Mouse (Mus musculus): ENCODE data around the gene Polr3a. TPM values are rescaled to one million over a fixed set of nuclear protein-coding genes. Genes with fewer than 3 reads are reported as not detected.
A peak's percentile ranks its signal among the peaks of the same experiment; 100 is the strongest.
"Not testable (repeated sequence)": the region's sequence is repeated elsewhere in the genome, so short reads cannot be mapped to it uniquely, and the experiment has no call there.

Gene Polr3a
- polyA plus RNA-seq, 1 experiment from 2014 or later = 6.5 TPM

DNA sequence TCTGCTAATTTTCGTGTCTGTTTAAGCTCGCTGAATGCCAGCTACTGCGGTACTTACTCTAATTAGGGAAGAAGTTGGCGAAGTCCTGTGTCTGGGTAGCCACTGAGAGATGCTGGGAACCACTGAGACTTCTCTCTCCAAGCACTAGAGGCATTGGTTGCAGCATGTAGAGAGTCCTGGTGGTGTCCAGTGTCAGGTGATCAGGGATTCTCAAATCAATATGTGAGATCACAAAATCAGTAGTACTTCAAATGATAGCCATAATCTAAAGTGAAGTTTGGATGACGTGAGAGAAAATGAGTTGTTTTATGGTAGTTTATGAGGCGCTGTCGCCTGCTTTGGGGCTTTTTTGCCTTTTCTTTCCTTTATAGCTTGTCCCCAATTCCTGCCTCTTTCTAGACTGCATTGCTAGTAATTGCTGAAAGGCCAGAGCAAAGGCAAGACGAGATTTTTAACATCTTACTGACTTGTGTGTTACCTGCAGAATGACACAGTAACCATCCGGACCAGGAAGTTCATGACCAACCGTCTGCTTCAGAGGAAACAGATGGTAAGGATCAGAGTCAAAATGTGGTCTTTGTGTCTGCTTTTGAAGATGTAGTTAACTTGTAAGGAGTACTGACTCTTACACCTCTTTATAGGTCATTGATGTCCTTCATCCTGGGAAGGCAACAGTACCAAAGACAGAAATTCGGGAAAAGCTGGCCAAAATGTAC lies 4.6 kb upstream of the Polr3a start:
- peak overlapping the region; percentile 90 for H3K9ac ChIP-seq
- H3K4me3 ChIP-seq (replicated peaks) = peak overlapping the region; percentile 88
- H3K36me3 ChIP-seq (replicated peaks) = peaks cover 45% of the 10 kb centered on the region
- no peaks in the 10 kb centered on the region for H3K9me3 ChIP-seq (replicated peaks)
- peak overlapping the region; percentile 74 for H3K27ac ChIP-seq (replicated peaks)
- peak overlapping the region; percentile 79 for H3K4me2 ChIP-seq
- peaks cover 41% of the 10 kb centered on the region for H3K4me1 ChIP-seq (replicated peaks)
- H3K27me3 ChIP-seq = no peaks in the 10 kb centered on the region
- ATAC-seq (ENCODE audit: insufficient read depth) = no peak
- WGBS (ENCODE audit: insufficient replicate concordance) = under 1% methylated on average over 11 of the region's 11 CpGs

DNA sequence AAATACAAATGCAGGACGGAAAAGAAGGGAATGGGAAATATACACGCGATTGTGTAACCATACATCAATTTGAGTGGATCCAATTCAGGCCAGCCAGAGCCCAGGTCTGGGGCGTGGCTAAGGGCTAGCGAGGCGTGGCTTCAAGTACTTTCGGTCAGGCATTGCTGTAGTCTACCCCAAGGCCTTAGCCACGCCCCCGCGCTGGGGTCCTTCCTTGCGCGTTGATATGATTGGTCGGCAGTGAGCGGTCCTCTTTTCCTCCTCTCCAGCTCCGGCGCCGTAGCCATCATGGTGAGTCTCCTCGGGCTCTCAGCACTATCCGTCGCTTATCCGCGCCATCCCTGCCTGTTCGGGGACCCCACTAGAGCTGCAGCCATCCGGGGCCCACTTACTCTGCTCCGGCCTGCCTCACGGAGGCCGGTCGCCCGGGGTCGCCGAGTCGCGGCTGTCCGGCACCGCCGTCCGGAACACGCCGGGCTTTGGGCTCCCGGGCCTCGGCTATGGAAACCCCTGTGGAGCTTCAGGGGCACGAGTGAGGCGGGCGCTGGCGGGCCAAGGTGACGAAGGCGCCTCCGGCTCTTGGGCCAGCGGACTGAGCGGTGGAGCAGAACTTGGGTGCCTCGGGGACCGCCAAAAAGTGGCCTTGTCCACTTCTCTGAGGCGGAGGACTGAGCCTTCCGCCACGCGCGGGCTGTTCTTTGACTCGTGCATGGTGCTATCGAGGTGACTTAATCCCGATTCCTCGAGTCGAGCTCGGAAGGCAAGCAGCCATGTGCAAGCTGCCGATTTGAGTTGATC lies 3.8 kb upstream of the Polr3a start:
- Histone ChIP-seq H3K9ac (peak overlapping the region; percentile 90), H3K4me1 (replicated peaks) (peaks cover 46% of the 10 kb centered on the region), H3K9me3 (replicated peaks) (no peaks in the 10 kb centered on the region), H3K27me3 (no peaks in the 10 kb centered on the region), H3K4me2 (peak overlapping the region; percentile 79), H3K36me3 (replicated peaks) (peaks cover 38% of the 10 kb centered on the region), H3K4me3 (replicated peaks) (peak overlapping the region; percentile 88), H3K27ac (replicated peaks) (peak overlapping the region; percentile 74)
- under 1% methylated on average over 64 of the region's 64 CpGs for whole genome bisulfite sequencing (ENCODE audit: insufficient replicate concordance)
- peak; percentile 90 for ATAC-seq (ENCODE audit: insufficient read depth)

DNA sequence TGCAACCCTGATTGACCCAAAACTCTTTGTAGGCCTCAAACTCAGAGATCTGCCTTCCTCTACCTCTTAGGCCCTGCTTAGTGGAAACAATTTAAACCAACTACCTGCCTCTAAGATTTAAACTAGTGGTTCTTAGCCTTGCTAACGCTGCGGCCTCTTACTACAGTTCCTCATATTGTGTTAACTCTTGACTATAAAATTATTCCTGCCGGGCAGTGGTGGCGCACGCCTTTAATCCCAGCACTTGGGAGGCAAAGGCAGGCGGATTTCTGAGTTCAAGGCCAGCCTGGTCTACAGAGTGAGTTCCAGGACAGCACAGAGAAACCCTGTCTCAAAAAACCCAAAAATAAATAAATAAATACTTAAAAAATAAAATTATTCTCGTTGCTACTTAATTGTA lies 2.9 kb upstream of the Polr3a start:
- not testable (repeated sequence) for H3K9ac ChIP-seq; H3K27me3 ChIP-seq; H3K4me2 ChIP-seq; H3K27ac ChIP-seq (replicated peaks); ATAC-seq (ENCODE audit: insufficient read depth); H3K9me3 ChIP-seq (replicated peaks); H3K4me3 ChIP-seq (replicated peaks)
- peaks cover 29% of the 10 kb centered on the region for H3K36me3 ChIP-seq (replicated peaks)
- H3K4me1 ChIP-seq (replicated peaks) = peaks cover 50% of the 10 kb centered on the region
- WGBS (ENCODE audit: insufficient replicate concordance) = 78% methylated on average over 7 of the region's 7 CpGs

DNA sequence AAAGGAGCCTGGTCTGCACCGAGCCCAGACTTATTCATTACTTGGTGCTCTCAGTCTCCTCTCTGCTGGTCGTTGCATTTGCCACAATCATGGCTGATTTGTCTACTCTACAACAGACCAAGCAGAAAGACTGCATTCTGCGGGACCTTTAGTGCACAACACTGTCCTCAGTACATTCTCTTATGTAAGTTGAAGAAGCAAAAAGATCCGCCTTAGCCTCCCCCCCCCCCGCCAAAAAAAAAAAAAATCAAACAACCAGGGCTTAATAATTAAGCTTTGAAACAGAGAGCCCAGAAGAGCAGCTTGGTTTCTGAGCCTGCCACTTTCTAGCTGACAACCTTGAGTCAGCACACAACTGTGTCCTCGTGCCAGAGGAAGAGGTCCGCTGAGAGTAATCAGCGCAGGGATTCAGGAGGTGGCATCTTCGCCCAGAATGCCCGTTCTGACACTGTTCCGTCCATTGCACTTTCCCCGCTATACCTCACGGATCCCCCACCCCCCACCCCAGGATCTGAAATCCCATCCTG lies 554 bp downstream of the Polr3a start:
- Histone ChIP-seq H3K4me3 (replicated peaks) (peak overlapping the region; percentile 88), H3K36me3 (replicated peaks) (peaks cover 32% of the 10 kb centered on the region), H3K4me1 (replicated peaks) (peaks cover 19% of the 10 kb centered on the region), H3K9ac (peak overlapping the region; percentile 72), H3K4me2 (peak overlapping the region; percentile 80), H3K27me3 (no peaks in the 10 kb centered on the region), H3K9me3 (replicated peaks) (no peaks in the 10 kb centered on the region), H3K27ac (replicated peaks) (peak overlapping the region; percentile 72)
- 3% methylated on average over 13 of the region's 13 CpGs for WGBS (ENCODE audit: insufficient replicate concordance)
- ATAC-seq (ENCODE audit: insufficient read depth) = no peak; the same call in 1 of the 2 replicates

DNA sequence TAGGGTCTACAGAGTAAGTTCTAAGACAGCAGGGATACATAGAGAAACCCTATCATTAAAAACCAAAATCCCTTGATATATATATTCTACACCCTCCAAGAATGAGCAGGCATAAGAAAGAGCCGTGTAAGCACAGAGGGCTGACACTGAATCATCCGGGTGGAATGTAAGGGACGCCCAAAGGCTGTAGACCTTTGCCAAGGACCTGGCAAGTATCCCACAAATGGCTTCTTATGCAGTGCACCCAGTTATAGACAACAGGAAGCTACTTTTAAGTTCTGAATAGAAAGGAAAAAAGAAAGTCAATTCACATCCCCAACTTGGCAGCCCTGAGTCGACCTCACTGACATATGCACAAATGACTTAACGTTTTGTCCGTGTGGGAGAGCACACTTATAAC lies 18.1 kb downstream of the Polr3a start:
- Histone ChIP-seq H3K4me1 (replicated peaks) (no peaks in the 10 kb centered on the region), H3K36me3 (replicated peaks) (peaks cover 97% of the 10 kb centered on the region), H3K9ac (no peak overlapping the region), H3K4me2 (no peak overlapping the region), H3K27ac (replicated peaks) (no peak overlapping the region), H3K27me3 (no peaks in the 10 kb centered on the region), H3K4me3 (replicated peaks) (no peak overlapping the region), H3K9me3 (replicated peaks) (no peaks in the 10 kb centered on the region)
- ATAC-seq (ENCODE audit: insufficient read depth) = no peak
- 80% methylated on average over 6 of the region's 6 CpGs for WGBS (ENCODE audit: insufficient replicate concordance)

DNA sequence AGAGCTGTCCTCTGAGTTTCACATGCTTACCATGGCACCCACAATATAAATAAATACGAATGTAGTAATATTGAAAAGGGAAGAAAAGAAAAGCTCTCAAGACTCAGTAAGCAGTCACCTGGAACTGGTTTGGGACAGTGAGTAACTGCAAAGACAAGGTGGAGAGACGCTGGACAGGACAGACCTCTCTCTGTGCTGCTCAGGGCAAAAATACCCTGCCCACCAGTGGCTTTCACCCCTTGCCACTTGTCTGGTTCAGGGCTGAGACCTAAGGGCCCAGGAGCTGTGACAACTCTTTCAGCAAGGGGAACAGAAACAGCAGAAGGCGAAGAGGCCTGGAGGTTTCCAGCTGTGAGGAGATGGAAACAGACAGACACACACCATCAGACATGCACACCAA lies 28.7 kb downstream of the Polr3a start:
- ATAC-seq (ENCODE audit: insufficient read depth) = no peak
- H3K27ac ChIP-seq (replicated peaks) = no peak overlapping the region
- H3K27me3 ChIP-seq = no peaks in the 10 kb centered on the region
- no peak overlapping the region for H3K4me3 ChIP-seq (replicated peaks)
- no peak overlapping the region for H3K9ac ChIP-seq
- H3K4me1 ChIP-seq (replicated peaks) = no peaks in the 10 kb centered on the region
- peaks cover 98% of the 10 kb centered on the region for H3K36me3 ChIP-seq (replicated peaks)
- H3K4me2 ChIP-seq = no peak overlapping the region
- 70% methylated on average over 3 of the region's 3 CpGs for WGBS (ENCODE audit: insufficient replicate concordance)
- H3K9me3 ChIP-seq (replicated peaks) = no peaks in the 10 kb centered on the region

DNA sequence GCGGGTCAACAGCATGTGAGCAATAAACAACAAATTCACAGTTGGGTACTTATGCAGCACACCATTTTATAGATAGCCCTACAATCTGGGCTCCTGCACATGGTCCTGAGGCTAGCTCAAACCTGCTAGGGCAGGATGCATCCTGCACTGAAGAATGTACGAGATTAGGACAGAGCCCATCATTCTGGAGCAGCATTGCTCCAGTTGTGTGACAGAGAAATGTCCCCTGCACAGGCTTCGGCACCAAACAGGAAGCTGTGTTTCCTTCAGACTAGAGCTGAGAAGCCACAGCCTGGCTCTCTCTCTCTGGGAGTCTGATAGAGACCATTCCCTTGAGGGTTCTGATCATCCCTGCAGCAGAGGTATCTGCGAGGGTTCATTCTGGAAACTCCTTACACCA lies 43.3 kb downstream of the Polr3a start:
- WGBS (ENCODE audit: insufficient replicate concordance) = 27% methylated on average over 4 of the region's 4 CpGs
- not testable (repeated sequence) for H3K4me2 ChIP-seq; H3K27me3 ChIP-seq; H3K9me3 ChIP-seq (replicated peaks); H3K4me3 ChIP-seq (replicated peaks); H3K27ac ChIP-seq (replicated peaks); ATAC-seq (ENCODE audit: insufficient read depth); H3K9ac ChIP-seq; H3K4me1 ChIP-seq (replicated peaks)
- peaks cover 19% of the 10 kb centered on the region for H3K36me3 ChIP-seq (replicated peaks)

Other genes with a start within 250 kb of the Polr3a start
- 0.97 and 1.1 TPM in 2 replicates for gene Dlg5, start 241.1 kb downstream of the Polr3a start, polyA plus RNA-seq (2015; fragmentation: Nextera tagmentation; extraction: Ambion mirVana)
- gene E330034G19Rik, start 193.8 kb downstream of the Polr3a start, polyA plus RNA-seq (2015; fragmentation: Nextera tagmentation; extraction: Ambion mirVana) = not detected in 2 replicates
- 313 and 420 TPM in 2 replicates for gene Rps24, start 67 bp upstream of the Polr3a start, polyA plus RNA-seq (2015; fragmentation: Nextera tagmentation; extraction: Ambion mirVana)